Mouse (Mus musculus): Measurements from ENCODE around the gene Tmem170. TPM values are rescaled to one million over a fixed set of nuclear protein-coding genes. Genes with fewer than 3 reads are reported as not detected.

Tmem170 gene
- polyA plus RNA-seq, 1 experiment from 2014 or later, result 7.7 TPM

GRCm38 (mm10) chr8:111905500-111906121 is 29.1 kb upstream of the Tmem170 start:
- Histone ChIP-seq H3K9me3 (ENCODE audit: control insufficient read depth, low read length) (no peaks in the 10 kb centered on the region), H3K9ac (ENCODE audit: low read length) (no peak overlapping the region), H3K4me2 (ENCODE audit: low read depth, severe bottlenecking) (no peak overlapping the region), H3K27ac (replicated peaks; ENCODE audit: low read depth, low read length) (no peak overlapping the region), H3K36me3 (ENCODE audit: control insufficient read depth, insufficient read depth, low read length) (no peaks in the 10 kb centered on the region), H3K4me3 (ENCODE audit: low read depth, low read length) (no peak overlapping the region), H3K4me1 (ENCODE audit: control insufficient read depth, insufficient read depth, low read length) (no peaks in the 10 kb centered on the region), H3K27me3 (ENCODE audit: control insufficient read depth, insufficient read depth, low read length) (peaks cover 11% of the 10 kb centered on the region)
- no peak for ATAC-seq (ENCODE audit: insufficient number of reproducible peaks, low FRiP score, low TSS enrichment, low read depth)
- no peak for DNase-seq (ENCODE audit: low spot score)
- 76% methylated on average over 7 of the region's 8 CpGs for WGBS

GRCm38 (mm10) chr8:111902080-111902479 is 25.5 kb upstream of the Tmem170 start:
- ATAC-seq (ENCODE audit: insufficient number of reproducible peaks, low FRiP score, low TSS enrichment, low read depth), result no peak
- no peaks in the 10 kb centered on the region for H3K4me1 ChIP-seq (ENCODE audit: control insufficient read depth, insufficient read depth, low read length)
- no peaks in the 10 kb centered on the region for H3K27me3 ChIP-seq (ENCODE audit: control insufficient read depth, insufficient read depth, low read length)
- no peak overlapping the region for H3K27ac ChIP-seq (replicated peaks; ENCODE audit: low read depth, low read length)
- no peak overlapping the region for H3K4me3 ChIP-seq (ENCODE audit: low read depth, low read length)
- H3K9me3 ChIP-seq (ENCODE audit: control insufficient read depth, low read length), result no peaks in the 10 kb centered on the region
- DNase-seq (ENCODE audit: low spot score), result no peak
- H3K9ac ChIP-seq (ENCODE audit: low read length), result no peak overlapping the region
- H3K36me3 ChIP-seq (ENCODE audit: control insufficient read depth, insufficient read depth, low read length), result no peaks in the 10 kb centered on the region
- WGBS, result 15% methylated on average over 5 of the region's 5 CpGs
- H3K4me2 ChIP-seq (ENCODE audit: low read depth, severe bottlenecking), result no peak overlapping the region

- Histone ChIP-seq H3K27ac (replicated peaks; ENCODE audit: low read depth, low read length) (no peak overlapping the region), H3K4me1 (ENCODE audit: control insufficient read depth, insufficient read depth, low read length) (no peaks in the 10 kb centered on the region), H3K36me3 (ENCODE audit: control insufficient read depth, insufficient read depth, low read length) (no peaks in the 10 kb centered on the region), H3K27me3 (ENCODE audit: control insufficient read depth, insufficient read depth, low read length) (no peaks in the 10 kb centered on the region), H3K9me3 (ENCODE audit: control insufficient read depth, low read length) (no peaks in the 10 kb centered on the region), H3K4me2 (ENCODE audit: low read depth, severe bottlenecking) (no peak overlapping the region), H3K4me3 (ENCODE audit: low read depth, low read length) (no peak overlapping the region), H3K9ac (ENCODE audit: low read length) (no peak overlapping the region)
- ATAC-seq (ENCODE audit: insufficient number of reproducible peaks, low FRiP score, low TSS enrichment, low read depth) (no peak), DNase-seq (ENCODE audit: low spot score) (no peak)
- 44% methylated on average over 10 of the region's 10 CpGs for WGBS
These were observed 22.0 kb upstream of the Tmem170 start for GRCm38 (mm10) chr8:111898586-111898985.

GRCm38 (mm10) chr8:111894955-111895354 is 18.4 kb upstream of the Tmem170 start:
- DNase-seq (ENCODE audit: low spot score), result no peak
- Histone ChIP-seq H3K4me3 (ENCODE audit: low read depth, low read length) (no peak overlapping the region), H3K9ac (ENCODE audit: low read length) (no peak overlapping the region), H3K9me3 (ENCODE audit: control insufficient read depth, low read length) (no peaks in the 10 kb centered on the region), H3K27me3 (ENCODE audit: control insufficient read depth, insufficient read depth, low read length) (peaks cover 18% of the 10 kb centered on the region), H3K4me1 (ENCODE audit: control insufficient read depth, insufficient read depth, low read length) (peaks cover 7% of the 10 kb centered on the region), H3K36me3 (ENCODE audit: control insufficient read depth, insufficient read depth, low read length) (no peaks in the 10 kb centered on the region), H3K4me2 (ENCODE audit: low read depth, severe bottlenecking) (no peak overlapping the region), H3K27ac (replicated peaks; ENCODE audit: low read depth, low read length) (no peak overlapping the region)
- no peak for ATAC-seq (ENCODE audit: insufficient number of reproducible peaks, low FRiP score, low TSS enrichment, low read depth)
- 90% methylated on average over 7 of the region's 7 CpGs for WGBS

- H3K36me3 ChIP-seq (ENCODE audit: control insufficient read depth, insufficient read depth, low read length), result no peaks in the 10 kb centered on the region
- no peak overlapping the region for H3K4me3 ChIP-seq (ENCODE audit: low read depth, low read length)
- H3K4me2 ChIP-seq (ENCODE audit: low read depth, severe bottlenecking), result no peak overlapping the region
- no peak overlapping the region for H3K9ac ChIP-seq (ENCODE audit: low read length)
- ATAC-seq (ENCODE audit: insufficient number of reproducible peaks, low FRiP score, low TSS enrichment, low read depth) (no peak), DNase-seq (ENCODE audit: low spot score) (no peak)
- H3K4me1 ChIP-seq (ENCODE audit: control insufficient read depth, insufficient read depth, low read length), result peaks cover 8% of the 10 kb centered on the region
- H3K9me3 ChIP-seq (ENCODE audit: control insufficient read depth, low read length), result no peaks in the 10 kb centered on the region
- peaks cover 33% of the 10 kb centered on the region for H3K27me3 ChIP-seq (ENCODE audit: control insufficient read depth, insufficient read depth, low read length)
- 69% methylated on average over 5 of the region's 5 CpGs for WGBS
- no peak overlapping the region for H3K27ac ChIP-seq (replicated peaks; ENCODE audit: low read depth, low read length)
These were observed 16.1 kb upstream of the Tmem170 start for GRCm38 (mm10) chr8:111892615-111893014.

GRCm38 (mm10) chr8:111891983-111892382 is 15.4 kb upstream of the Tmem170 start:
- ATAC-seq (ENCODE audit: insufficient number of reproducible peaks, low FRiP score, low TSS enrichment, low read depth), result no peak
- no peak for DNase-seq (ENCODE audit: low spot score)
- WGBS, result 24% methylated on average over 8 of the region's 8 CpGs
- H3K4me1 ChIP-seq (ENCODE audit: control insufficient read depth, insufficient read depth, low read length), result peaks cover 8% of the 10 kb centered on the region
- H3K36me3 ChIP-seq (ENCODE audit: control insufficient read depth, insufficient read depth, low read length), result no peaks in the 10 kb centered on the region
- H3K9ac ChIP-seq (ENCODE audit: low read length), result no peak overlapping the region
- H3K4me2 ChIP-seq (ENCODE audit: low read depth, severe bottlenecking), result no peak overlapping the region
- H3K27ac ChIP-seq (replicated peaks; ENCODE audit: low read depth, low read length), result no peak overlapping the region
- H3K9me3 ChIP-seq (ENCODE audit: control insufficient read depth, low read length), result no peaks in the 10 kb centered on the region
- peaks cover 33% of the 10 kb centered on the region for H3K27me3 ChIP-seq (ENCODE audit: control insufficient read depth, insufficient read depth, low read length)
- H3K4me3 ChIP-seq (ENCODE audit: low read depth, low read length), result no peak overlapping the region

- Histone ChIP-seq H3K9ac (ENCODE audit: low read length) (no peak overlapping the region), H3K9me3 (ENCODE audit: control insufficient read depth, low read length) (no peaks in the 10 kb centered on the region), H3K27ac (replicated peaks; ENCODE audit: low read depth, low read length) (no peak overlapping the region), H3K4me3 (ENCODE audit: low read depth, low read length) (no peak overlapping the region), H3K4me1 (ENCODE audit: control insufficient read depth, insufficient read depth, low read length) (peaks cover 8% of the 10 kb centered on the region), H3K36me3 (ENCODE audit: control insufficient read depth, insufficient read depth, low read length) (no peaks in the 10 kb centered on the region), H3K27me3 (ENCODE audit: control insufficient read depth, insufficient read depth, low read length) (peaks cover 33% of the 10 kb centered on the region), H3K4me2 (ENCODE audit: low read depth, severe bottlenecking) (no peak overlapping the region)
- 58% methylated on average over 6 of the region's 6 CpGs for WGBS
- no peak for DNase-seq (ENCODE audit: low spot score)
- ATAC-seq (ENCODE audit: insufficient number of reproducible peaks, low FRiP score, low TSS enrichment, low read depth), result no peak
These were observed 14.4 kb upstream of the Tmem170 start for GRCm38 (mm10) chr8:111890911-111891303.

- Histone ChIP-seq H3K27me3 (ENCODE audit: control insufficient read depth, insufficient read depth, low read length) (peaks cover 33% of the 10 kb centered on the region), H3K9me3 (ENCODE audit: control insufficient read depth, low read length) (no peaks in the 10 kb centered on the region), H3K4me1 (ENCODE audit: control insufficient read depth, insufficient read depth, low read length) (peaks cover 8% of the 10 kb centered on the region), H3K27ac (replicated peaks; ENCODE audit: low read depth, low read length) (no peak overlapping the region), H3K36me3 (ENCODE audit: control insufficient read depth, insufficient read depth, low read length) (no peaks in the 10 kb centered on the region), H3K4me3 (ENCODE audit: low read depth, low read length) (peak overlapping the region; percentile 23), H3K4me2 (ENCODE audit: low read depth, severe bottlenecking) (peak overlapping the region; percentile 44), H3K9ac (ENCODE audit: low read length) (no peak overlapping the region)
- ATAC-seq (ENCODE audit: insufficient number of reproducible peaks, low FRiP score, low TSS enrichment, low read depth) (no peak), DNase-seq (ENCODE audit: low spot score) (peak; percentile 41)
- WGBS, result 11% methylated on average over 85 of the region's 86 CpGs
These were observed 13.7 kb upstream of the Tmem170 start for GRCm38 (mm10) chr8:111889931-111890910.
